Mouse (Mus musculus) embryonic facial prominence, embryonic 15.5 days (tissue): Measurements from ENCODE around the gene Slc26a8. TPM values are rescaled to one million over a fixed set of nuclear protein-coding genes. Genes with fewer than 3 reads are reported as not detected.

ENCODE experiments used
- ATAC-seq: fragments of 200-750 bp; cut with Nextera tagmentation; 2 replicates; pipeline ENCODE4 v1.8.0; 2017; ENCODE audit warnings: low read depth, moderate TSS enrichment; ENCODE audit not compliant: insufficient number of reproducible peaks, low FRiP score, low TSS enrichment
- H3K27ac ChIP-seq: fragments of 300-500 bp; sonication (generic); replicated peaks from 2 replicates; pipeline ENCODE4 v1.5.1; 2015; ENCODE audit warnings: mild to moderate bottlenecking, inconsistent platforms
- H3K27me3 ChIP-seq: fragments of 300-500 bp; sonication (generic); 2 replicates; pipeline ENCODE4 v1.6.1; 2015; ENCODE audit warnings: inconsistent platforms
- H3K36me3 ChIP-seq: fragments of 300-500 bp; sonication (generic); 2 replicates; pipeline ENCODE4 v1.6.1; 2015; ENCODE audit warnings: mild to moderate bottlenecking, inconsistent platforms
- H3K4me1 ChIP-seq: fragments of 300-500 bp; sonication (generic); 2 replicates; pipeline ENCODE4 v1.6.1; 2015; ENCODE audit warnings: inconsistent platforms
- H3K4me2 ChIP-seq: fragments of 300-500 bp; sonication (generic); replicated peaks from 2 replicates; pipeline ENCODE4 v1.6.1; 2015; ENCODE audit warnings: mild to moderate bottlenecking, inconsistent platforms
- H3K4me3 ChIP-seq: fragments of 300-500 bp; sonication (generic); replicated peaks from 2 replicates; pipeline ENCODE4 v1.5.1; 2015; ENCODE audit warnings: mild to moderate bottlenecking, inconsistent platforms
- H3K9ac ChIP-seq: fragments of 300-500 bp; sonication (generic); 2 replicates; pipeline ENCODE4 v1.6.1; 2015; ENCODE audit warnings: inconsistent platforms
- H3K9me3 ChIP-seq: fragments of 300-500 bp; sonication (generic); replicated peaks from 2 replicates; pipeline ENCODE4 v1.6.1; 2016; ENCODE audit warnings: inconsistent platforms
- WGBS: fragments of 180-500 bp; shearing (Covaris S2); methylation state at CpG from one replicate; pipeline ENCODE4 v1.1.7; 2015; 5-methylcytosine and 5-hydroxymethylcytosine counted together
- polyA plus RNA-seq: library from polyadenylated mRNA; unstranded; fragments of >200 nt; fragmentation: Nextera tagmentation; extraction: Ambion mirVana; gene quantifications from 2 replicates; pipeline ENCODE4 v1.2.1, GENCODE M21; 2015

Slc26a8 gene
- polyA plus RNA-seq, 1 experiment from 2014 or later: 0.80 TPM

GRCm38 (mm10) chr17:28684631-28685030 is 5.4 kb downstream of the Slc26a8 start:
- no peak overlapping the region for H3K4me2 ChIP-seq
- no peak overlapping the region for H3K27ac ChIP-seq
- no peaks in the 10 kb centered on the region for H3K36me3 ChIP-seq
- H3K27me3 ChIP-seq: peaks cover 7% of the 10 kb centered on the region
- no peak overlapping the region for H3K4me3 ChIP-seq
- no peak for ATAC-seq
- WGBS: 75% methylated on average over 19 of the region's 19 CpGs
- no peaks in the 10 kb centered on the region for H3K9me3 ChIP-seq
- no peak overlapping the region for H3K9ac ChIP-seq
- peaks cover 4% of the 10 kb centered on the region for H3K4me1 ChIP-seq

GRCm38 (mm10) chr17:28683601-28684000 is 6.4 kb downstream of the Slc26a8 start:
- Histone ChIP-seq H3K4me1 (no peaks in the 10 kb centered on the region), H3K9me3 (no peaks in the 10 kb centered on the region), H3K36me3 (no peaks in the 10 kb centered on the region), H3K4me3 (no peak overlapping the region), H3K9ac (no peak overlapping the region), H3K4me2 (no peak overlapping the region), H3K27ac (no peak overlapping the region), H3K27me3 (no peaks in the 10 kb centered on the region)
- ATAC-seq: no peak
- WGBS: 48% methylated on average over 1 of the region's 1 CpGs

- no peak for ATAC-seq
- WGBS: 55% methylated on average over 13 of the region's 13 CpGs
These were observed 7.5 kb downstream of the Slc26a8 start for GRCm38 (mm10) chr17:28682311-28683084.

GRCm38 (mm10) chr17:28659564-28659963 is 30.5 kb downstream of the Slc26a8 start:
- Histone ChIP-seq H3K27me3 (no peaks in the 10 kb centered on the region), H3K4me3 (no peak overlapping the region), H3K4me2 (no peak overlapping the region), H3K27ac (no peak overlapping the region), H3K9me3 (no peaks in the 10 kb centered on the region), H3K36me3 (no peaks in the 10 kb centered on the region), H3K9ac (no peak overlapping the region), H3K4me1 (peaks cover 5% of the 10 kb centered on the region; the same call in 1 of the 2 replicates)
- WGBS: 37% methylated on average over 6 of the region's 6 CpGs
- ATAC-seq: no peak

More at GRCm38 (mm10) chr17:28682311-28683084, 7.5 kb downstream of the Slc26a8 start:
- no peaks in the 10 kb centered on the region for H3K4me1 ChIP-seq
- no peak overlapping the region for H3K27ac ChIP-seq
- no peaks in the 10 kb centered on the region for H3K9me3 ChIP-seq
- no peak overlapping the region for H3K4me3 ChIP-seq
- no peak overlapping the region for H3K4me2 ChIP-seq
- H3K9ac ChIP-seq: no peak overlapping the region
- H3K27me3 ChIP-seq: no peaks in the 10 kb centered on the region
- no peaks in the 10 kb centered on the region for H3K36me3 ChIP-seq

- Histone ChIP-seq H3K4me1 (peaks cover 5% of the 10 kb centered on the region; the same call in 1 of the 2 replicates), H3K9ac (no peak overlapping the region), H3K9me3 (no peaks in the 10 kb centered on the region), H3K27ac (no peak overlapping the region), H3K4me3 (no peak overlapping the region), H3K4me2 (no peak overlapping the region), H3K36me3 (no peaks in the 10 kb centered on the region), H3K27me3 (no peaks in the 10 kb centered on the region)
- ATAC-seq: no peak
- WGBS: 25% methylated on average over 4 of the region's 4 CpGs
These were observed 32.1 kb downstream of the Slc26a8 start for GRCm38 (mm10) chr17:28657936-28658335.

GRCm38 (mm10) chr17:28650268-28650667 is 39.8 kb downstream of the Slc26a8 start:
- no peaks in the 10 kb centered on the region for H3K9me3 ChIP-seq
- no peaks in the 10 kb centered on the region for H3K4me1 ChIP-seq
- WGBS: 70% methylated on average over 3 of the region's 3 CpGs
- no peak for ATAC-seq
- no peaks in the 10 kb centered on the region for H3K36me3 ChIP-seq
- H3K27ac ChIP-seq: no peak overlapping the region
- H3K4me2 ChIP-seq: no peak overlapping the region
- H3K9ac ChIP-seq: no peak overlapping the region
- H3K27me3 ChIP-seq: no peaks in the 10 kb centered on the region
- H3K4me3 ChIP-seq: no peak overlapping the region

GRCm38 (mm10) chr17:28648607-28649370 is 41.2 kb downstream of the Slc26a8 start:
- ATAC-seq: no peak
- H3K9me3 ChIP-seq: no peaks in the 10 kb centered on the region
- H3K4me3 ChIP-seq: no peak overlapping the region
- H3K36me3 ChIP-seq: no peaks in the 10 kb centered on the region
- H3K27ac ChIP-seq: no peak overlapping the region
- H3K4me1 ChIP-seq: no peaks in the 10 kb centered on the region
- no peaks in the 10 kb centered on the region for H3K27me3 ChIP-seq
- no peak overlapping the region for H3K4me2 ChIP-seq
- no peak overlapping the region for H3K9ac ChIP-seq
- 52% methylated on average over 6 of the region's 6 CpGs for WGBS

- H3K36me3 ChIP-seq: no peaks in the 10 kb centered on the region
- H3K4me1 ChIP-seq: peaks cover 5% of the 10 kb centered on the region; the same call in 1 of the 2 replicates
- ATAC-seq: no peak
- H3K4me3 ChIP-seq: no peak overlapping the region
- no peaks in the 10 kb centered on the region for H3K27me3 ChIP-seq
- no peak overlapping the region for H3K9ac ChIP-seq
- WGBS: 72% methylated on average over 3 of the region's 3 CpGs
- H3K9me3 ChIP-seq: no peaks in the 10 kb centered on the region
- no peak overlapping the region for H3K27ac ChIP-seq
- no peak overlapping the region for H3K4me2 ChIP-seq
These were observed 43.8 kb downstream of the Slc26a8 start for GRCm38 (mm10) chr17:28646221-28646620.

GRCm38 (mm10) chr17:28644112-28644511 is 45.9 kb downstream of the Slc26a8 start:
- H3K9ac ChIP-seq: no peak overlapping the region
- H3K4me1 ChIP-seq: peaks cover 5% of the 10 kb centered on the region; the same call in 1 of the 2 replicates
- H3K4me2 ChIP-seq: no peak overlapping the region
- no peak overlapping the region for H3K4me3 ChIP-seq
- 43% methylated on average over 4 of the region's 4 CpGs for whole genome bisulfite sequencing
- no peaks in the 10 kb centered on the region for H3K36me3 ChIP-seq
- H3K27ac ChIP-seq: no peak overlapping the region
- no peaks in the 10 kb centered on the region for H3K27me3 ChIP-seq
- ATAC-seq: no peak
- H3K9me3 ChIP-seq: no peaks in the 10 kb centered on the region

- Histone ChIP-seq H3K9me3 (no peaks in the 10 kb centered on the region), H3K27me3 (no peaks in the 10 kb centered on the region)
These were observed 46.3 kb downstream of the Slc26a8 start for GRCm38 (mm10) chr17:28643697-28644096.

GRCm38 (mm10) chr17:28640113-28640512 is 49.9 kb downstream of the Slc26a8 start:
- Histone ChIP-seq H3K36me3 (no peaks in the 10 kb centered on the region), H3K9ac (no peak overlapping the region), H3K9me3 (no peaks in the 10 kb centered on the region), H3K4me2 (no peak overlapping the region), H3K4me1 (peaks cover 9% of the 10 kb centered on the region; the same call in 1 of the 2 replicates), H3K4me3 (no peak overlapping the region), H3K27ac (no peak overlapping the region), H3K27me3 (no peaks in the 10 kb centered on the region)
- ATAC-seq: no peak
- 75% methylated on average over 3 of the region's 3 CpGs for WGBS

More at GRCm38 (mm10) chr17:28643697-28644096, 46.3 kb downstream of the Slc26a8 start:
- no peak for ATAC-seq
- 34% methylated on average over 3 of the region's 3 CpGs for WGBS
- no peak overlapping the region for H3K4me3 ChIP-seq
- no peaks in the 10 kb centered on the region for H3K36me3 ChIP-seq
- H3K4me2 ChIP-seq: no peak overlapping the region
- no peak overlapping the region for H3K27ac ChIP-seq
- H3K9ac ChIP-seq: no peak overlapping the region
- H3K4me1 ChIP-seq: peaks cover 5% of the 10 kb centered on the region; the same call in 1 of the 2 replicates
